Mouse (Mus musculus) MN1 (cell line): ENCODE results near the gene Manbal.

Experiments used
- DNase-seq: peaks from one replicate; pipeline ENCODE4 v3.0.0-alpha.2; 2016; ENCODE audit warnings: low spot score

The Manbal gene

DNA sequence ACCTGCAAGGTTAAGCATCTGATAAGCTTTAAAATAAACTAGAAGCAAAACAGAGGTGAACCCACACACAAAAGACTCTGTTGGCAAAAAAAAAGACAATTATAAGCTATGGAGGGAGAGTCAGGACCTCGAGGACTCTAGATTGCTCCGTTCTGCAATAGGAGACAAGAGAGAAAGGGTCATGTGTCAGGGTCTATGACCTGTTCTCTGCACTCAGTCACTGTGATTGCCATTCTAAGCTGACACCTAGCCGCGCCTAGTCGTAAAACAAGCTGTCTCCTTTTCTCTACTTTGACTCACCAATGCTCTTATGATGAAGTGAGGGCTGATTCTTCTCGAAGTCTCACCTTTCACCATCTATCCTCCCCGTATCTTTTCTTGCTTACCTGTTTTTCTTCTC is 45.1 kb downstream of the Manbal start:
- no peak for DNase-seq

DNA sequence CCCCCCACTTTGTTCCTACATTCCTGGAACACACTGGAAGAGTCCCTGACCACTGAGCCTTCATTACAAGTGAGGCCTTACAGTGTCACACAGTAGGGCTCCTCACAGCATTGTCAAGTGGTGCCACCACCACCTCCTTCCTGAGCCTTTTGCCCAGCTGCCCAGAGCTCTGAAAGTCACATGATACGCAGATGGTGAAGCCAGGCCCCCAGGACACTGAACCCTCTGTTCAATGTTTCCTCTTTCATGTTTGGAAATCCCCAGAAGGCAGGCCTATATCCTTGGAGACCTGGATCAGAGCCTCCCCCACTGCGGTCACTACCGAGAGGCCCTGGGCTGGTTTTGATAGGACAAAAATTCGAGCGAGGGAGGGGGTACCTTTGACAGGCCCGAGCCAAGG is 49.8 kb downstream of the Manbal start:
- no peak for DNase-seq

DNA sequence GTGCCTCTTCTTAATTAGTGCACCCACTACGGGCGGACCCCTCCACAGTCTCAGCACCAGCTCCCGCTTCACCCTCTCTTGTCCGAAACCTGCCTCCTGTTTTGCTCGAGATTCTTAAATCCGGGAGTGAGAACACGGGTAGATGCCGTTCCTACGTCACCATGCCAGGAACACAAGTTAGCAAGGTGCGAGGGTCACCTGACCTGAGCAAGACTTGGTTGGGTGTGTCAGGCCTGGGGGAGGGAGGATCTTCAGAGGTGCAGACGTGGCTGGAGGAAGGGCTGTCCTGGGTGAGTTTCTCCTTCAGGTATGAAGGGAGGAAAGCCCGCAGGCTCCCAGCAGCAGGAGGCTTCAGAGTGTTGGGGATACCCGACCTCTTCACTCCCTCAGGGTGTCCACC is 50.8 kb downstream of the Manbal start, which contains the start of gene Src:
Src (plus strand) TSS at position 239 of the 400 bp plus-strand sequence.
- DNase-seq, result no peak

DNA sequence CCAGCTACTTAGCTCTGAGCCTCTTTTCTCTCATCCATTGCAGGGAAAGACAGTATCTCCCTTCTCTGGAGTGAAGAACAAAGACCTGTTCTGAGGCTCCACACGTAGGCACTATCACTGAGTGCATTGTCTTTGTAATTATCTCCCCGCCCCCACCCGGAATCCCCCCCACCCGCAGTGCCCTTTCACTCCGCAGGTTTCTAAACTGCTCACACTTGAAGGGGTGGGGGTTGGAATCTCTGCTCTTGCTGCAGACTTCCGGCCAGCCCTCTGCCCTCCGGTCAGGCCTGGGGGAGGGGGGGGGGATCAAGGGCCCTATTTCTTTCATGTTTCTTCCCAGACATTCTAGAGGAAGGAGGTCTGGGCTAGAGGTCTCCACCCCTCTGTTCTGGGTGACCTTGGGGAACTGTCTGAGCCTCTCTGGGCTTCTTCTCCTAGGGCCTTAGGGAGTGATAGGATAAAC is 51.2 kb downstream of the Manbal start:
- no peak for DNase-seq

DNA sequence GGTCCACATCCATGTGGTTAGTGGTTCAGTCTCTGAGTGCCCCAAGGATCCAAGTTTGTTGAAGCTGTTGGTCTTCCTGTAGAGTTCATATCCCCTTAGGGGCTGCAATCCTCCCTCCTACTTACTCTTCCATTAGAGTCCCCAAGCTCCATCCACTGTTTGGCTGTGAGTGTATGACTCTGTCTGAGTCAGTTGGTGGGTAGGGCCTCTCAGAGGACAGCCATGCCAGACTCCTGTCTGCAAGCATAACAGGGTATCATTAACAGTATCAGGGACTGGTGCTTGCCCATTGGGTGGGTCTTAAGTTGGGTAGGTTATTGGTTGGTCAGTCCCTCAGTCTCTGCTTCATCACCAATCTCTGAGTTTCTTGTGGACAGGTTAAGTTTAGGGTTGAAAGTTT is 52.1 kb downstream of the Manbal start:
- no peak for DNase-seq

DNA sequence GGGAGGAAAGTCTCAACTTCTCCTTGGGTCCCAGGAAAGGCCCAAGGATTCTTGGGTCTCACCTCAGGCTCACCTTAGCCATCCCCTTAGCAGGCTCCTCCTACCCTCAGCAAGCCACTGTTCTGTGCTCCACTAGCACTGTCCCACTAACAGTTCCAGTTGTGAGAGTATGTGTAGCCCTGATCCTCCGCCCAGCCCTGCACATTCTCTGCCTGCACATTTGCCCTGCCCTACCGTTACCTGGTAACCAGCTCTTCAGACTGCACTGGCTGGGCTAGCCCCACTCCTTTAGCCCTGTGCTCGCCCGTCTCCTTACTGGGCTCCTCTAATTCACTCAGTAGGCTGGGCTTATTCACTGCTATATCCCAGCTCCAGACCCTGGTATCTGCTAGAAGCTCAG is 53.0 kb downstream of the Manbal start:
- DNase-seq, result no peak

DNA sequence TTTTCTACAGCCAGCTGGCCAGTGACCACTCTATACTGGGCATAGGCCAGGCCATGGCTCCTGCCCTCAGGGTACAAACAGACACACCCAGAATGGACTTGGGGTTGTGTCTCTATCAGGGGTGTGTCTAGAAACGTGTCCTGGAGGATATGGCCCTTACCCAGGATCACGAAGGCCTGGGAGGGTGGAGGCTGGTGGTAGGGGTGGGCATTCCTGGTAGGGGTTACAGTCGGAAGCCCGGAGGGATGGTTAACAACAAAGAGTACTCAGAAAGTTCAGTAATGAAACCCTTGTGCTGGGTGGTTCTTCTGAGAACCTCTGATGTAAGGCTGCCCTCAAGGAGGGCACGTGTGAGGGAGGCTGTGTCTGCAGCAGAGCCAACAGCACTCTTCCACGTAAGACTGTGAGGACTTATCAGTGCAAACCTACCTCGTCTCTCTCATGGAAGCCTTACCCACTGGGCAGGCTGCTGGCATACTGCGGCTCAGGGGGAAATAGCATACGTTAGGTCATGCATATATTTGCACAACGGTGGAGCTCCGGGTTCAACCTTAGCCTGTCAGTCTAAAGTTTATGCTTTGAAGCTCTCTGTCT is 54.8 kb downstream of the Manbal start:
- no peak for DNase-seq

DNA sequence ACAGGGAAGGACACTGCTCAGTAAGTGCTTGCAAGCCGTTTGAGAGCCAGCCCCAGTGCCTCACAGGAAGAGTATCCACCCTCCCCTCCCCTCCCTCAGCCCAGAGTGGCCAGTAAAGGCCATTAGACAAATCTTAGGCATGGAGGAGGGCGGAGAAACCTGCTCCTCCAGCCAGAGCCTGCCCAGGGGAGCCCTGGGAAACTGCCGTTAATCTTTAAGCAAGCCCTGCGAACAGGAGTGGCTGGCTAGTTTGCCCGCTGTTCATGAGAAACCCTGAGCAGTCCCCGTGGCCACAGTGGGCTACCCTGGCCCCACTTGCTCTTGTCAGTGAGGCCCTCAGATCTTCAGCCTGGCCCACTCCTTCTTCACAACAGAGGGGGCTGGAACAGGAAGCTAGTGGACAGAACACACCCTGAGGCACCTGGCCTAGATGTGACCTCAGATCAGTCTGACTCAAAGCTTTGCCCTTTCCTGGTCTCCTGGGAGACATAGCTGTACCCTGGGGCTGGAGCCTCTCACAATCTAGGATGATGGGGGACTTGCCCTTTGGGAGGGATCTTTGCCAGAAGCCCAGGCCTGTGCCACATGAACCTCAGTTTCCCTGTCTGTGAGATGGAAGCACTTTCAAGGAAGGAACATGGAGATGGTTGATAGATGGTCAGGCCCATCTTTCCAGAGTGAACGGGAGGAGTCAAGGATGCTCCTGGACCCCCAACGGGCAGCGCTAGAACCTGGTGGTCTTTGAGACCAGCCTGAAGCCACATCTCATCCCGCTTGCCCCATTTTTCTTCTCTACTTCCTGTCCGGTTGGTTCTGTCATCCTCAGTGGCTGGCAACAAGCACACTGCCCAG is 55.7 kb downstream of the Manbal start:
- DNase-seq, result peak; percentile 88

DNA sequence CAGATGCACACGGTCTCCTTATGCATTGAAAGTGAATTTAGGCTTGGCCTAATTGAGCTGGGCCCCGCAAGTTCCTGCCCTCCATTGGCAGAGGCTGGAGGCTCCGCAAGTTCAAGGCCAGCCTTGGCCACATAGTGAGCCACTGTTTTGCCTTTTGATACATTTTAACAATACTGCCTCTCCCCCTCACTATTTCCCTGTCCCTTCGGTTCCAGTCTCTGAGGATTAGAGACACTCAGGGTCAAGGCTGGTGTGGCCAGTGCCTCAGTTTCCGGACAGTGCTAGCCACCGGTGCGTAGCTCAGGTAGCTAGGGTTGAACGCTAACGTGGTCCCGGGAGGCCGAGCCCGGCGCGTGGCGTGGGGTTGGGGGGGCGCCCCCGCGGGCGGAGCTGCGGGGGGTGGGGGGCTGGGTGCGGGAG is 56.3 kb downstream of the Manbal start:
- peak; percentile 45 for DNase-seq

DNA sequence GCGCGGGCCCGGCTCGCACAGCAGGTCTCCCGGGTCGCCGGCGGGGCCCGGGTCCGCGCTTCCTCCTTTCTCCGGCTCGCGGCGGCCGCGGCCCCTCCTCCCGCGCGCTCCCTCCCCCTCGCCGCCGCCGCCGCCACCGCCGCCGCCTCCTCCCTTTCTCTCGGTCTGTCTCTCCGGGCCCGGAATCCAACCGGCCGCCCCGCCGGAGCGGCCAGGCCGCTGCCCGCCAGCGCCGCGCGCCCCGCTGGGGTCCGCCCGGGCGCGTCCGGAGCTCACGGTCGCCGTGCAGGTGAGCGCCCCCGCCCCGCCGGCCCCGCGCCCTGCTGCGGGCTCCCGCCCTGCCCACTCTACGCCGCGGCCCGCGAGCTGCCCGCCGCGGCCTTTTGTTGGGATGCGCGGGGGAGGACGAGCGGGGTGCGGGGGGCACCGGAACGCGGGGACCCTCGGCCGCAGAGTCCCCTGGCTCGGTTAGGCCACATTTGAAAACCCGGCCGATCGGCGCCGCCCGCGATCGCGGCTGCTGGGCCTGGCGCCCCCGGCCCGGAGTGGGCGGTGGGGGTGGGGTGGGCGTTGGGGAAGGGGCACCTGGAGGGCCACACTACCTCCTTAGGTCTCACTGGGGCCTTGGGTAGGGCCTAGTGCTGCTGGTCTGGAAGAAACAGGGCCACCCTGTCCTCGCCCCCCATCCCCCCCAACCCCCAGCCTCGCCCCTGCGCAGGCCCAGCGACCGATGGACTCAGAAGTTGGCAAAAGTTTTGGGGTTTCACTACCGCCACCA is 56.9 kb downstream of the Manbal start:
- DNase-seq, result peak; percentile 39

DNA sequence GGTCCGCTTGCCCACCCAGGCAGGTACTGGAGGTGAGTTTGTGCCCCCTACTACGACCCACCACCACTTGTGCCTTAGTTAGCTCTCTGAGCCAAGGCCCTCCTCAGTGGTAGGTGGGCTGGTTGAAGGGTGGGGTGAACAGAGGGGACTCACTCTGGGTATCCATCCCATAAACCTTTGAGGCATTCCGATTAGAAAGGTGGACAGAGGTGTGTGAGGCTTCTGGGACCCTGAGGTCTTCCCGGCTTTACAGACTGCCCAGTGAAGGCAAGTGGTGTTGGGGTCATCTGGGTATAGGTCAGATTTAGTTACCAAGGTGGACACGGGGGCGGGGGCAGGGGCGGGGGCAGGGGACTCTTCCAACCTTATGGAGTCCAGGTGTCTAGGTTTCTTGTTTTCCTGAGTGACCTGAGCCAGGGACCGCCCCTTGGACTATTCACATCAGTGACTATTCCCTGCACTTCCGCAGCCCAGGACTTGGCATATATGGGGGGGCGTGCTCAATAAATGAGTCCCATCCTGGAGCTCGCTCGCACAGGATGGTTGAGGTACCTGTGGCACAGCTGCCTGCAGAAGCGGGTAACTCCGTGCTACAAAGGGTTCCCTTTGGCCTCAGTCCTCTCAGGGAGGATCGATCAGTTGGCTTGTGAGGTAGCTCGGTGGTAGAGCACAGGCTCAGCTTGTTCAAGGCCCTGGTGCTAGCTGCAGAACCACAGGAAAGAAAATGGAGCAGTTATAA is 57.7 kb downstream of the Manbal start:
- DNase-seq, result no peak

DNA sequence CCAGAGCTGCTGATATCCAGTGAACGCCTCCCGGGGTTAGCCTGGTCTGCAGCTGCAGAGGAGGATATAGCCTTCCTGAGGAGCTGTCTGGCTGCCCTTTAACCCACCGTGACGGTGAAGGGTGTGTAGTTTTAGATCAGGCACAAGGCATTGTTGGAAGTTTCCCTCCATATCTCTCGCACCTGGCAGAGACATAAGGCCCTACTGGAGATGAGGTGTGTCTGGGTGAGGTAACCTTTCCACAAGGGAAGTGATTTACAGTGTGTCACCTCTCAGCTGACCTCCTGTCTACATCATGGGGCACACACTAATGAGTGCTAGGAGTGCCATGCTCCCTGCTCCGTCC is 58.2 kb downstream of the Manbal start:
- DNase-seq, result no peak

DNA sequence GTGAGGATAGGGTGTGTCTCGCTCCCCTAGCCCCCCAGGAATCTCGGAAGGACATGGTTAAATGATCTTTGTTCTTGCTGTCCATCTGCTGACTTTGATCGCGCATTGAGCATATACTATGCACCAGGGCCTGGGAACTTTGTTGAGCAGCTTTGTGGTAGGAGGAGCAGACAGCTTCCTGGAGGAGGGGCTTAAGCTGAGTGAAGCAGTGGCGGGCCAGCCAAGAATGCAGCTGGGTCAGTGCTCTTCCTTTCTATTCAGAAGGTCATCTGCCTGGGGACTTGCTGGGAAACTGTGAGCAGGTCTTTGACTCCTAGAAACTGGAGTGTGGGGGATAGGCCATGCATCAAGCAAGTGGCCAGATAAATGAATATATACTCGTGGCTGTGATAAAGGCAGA is 58.8 kb downstream of the Manbal start:
- no peak for DNase-seq

DNA sequence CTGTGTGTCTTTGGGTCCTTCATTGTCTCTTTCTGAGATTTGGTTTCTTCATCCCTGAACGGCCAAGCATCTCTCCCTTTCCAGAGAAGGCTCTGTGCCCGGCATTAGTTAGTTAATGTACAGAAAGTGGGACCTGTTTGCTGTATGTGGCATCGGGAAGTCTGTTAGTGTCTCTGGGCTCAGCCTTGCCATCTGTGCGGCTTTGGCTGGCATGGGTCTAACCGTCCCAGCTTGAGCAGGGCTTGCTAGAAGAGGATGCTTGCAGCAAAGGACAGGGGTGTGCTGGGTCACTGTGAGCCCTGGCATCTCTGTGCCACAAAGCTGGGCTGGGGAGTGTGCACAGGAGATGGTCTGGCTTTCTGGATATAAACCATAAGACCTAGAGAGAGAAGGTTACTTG is 59.8 kb downstream of the Manbal start:
- DNase-seq, result no peak

DNA sequence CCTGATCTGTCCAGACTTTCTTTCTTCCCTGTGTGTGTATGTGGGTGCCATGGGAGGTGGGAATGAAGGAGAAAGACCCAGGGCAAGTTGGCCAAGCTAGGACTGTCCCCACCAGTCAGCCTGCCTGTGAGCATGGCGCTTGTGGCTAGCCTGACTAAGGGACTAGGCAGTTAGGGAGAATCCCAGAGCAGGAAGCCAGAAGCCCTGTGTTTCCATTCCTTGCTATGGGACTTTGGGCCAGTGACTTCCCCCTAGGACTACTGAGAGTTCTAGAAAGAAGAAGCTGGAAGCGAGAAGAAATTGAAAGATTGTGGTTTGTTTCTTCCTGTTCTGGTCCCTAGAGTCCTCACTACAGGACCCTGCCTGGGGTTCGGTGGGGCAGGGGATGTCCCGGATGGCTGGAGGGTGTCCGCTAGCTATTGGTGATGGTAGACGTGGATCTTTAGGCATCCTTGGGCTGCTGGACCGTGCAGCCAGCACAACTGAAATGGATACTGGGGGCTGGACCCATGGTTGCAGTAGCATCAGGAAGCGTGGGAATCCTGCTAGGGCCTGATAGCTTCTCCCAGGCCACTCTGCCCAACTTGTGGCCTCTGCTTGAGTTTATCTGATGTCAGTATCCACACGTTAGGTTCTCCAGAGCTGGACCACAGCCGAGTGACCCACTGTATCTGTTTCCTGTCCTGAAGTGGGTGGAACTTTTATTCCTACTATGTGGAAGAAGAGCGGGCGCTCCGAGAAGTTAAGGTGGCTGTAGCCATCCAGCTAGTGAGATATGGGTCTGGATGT is 61.2 kb downstream of the Manbal start:
- DNase-seq, result no peak

DNA sequence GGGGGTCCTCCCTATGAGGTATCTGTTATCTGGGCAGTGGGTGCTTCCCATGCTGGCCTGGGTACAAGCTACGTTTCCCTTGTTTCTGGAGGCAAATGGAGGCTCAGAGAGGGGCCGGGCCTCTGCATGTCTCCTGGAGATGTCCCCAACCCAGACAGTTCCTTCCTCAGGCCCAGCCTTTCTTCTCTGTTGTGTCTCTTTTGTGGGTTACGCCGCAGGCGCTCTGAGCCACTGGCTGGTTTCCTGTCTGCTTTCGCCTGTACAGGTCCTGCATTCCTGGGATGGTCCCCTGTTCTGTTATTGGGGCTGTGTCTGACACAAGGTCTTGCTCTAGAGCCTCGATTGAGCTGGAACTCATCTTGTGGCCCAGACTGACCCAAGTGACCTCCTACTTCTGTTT is 62.3 kb downstream of the Manbal start:
- DNase-seq, result no peak

DNA sequence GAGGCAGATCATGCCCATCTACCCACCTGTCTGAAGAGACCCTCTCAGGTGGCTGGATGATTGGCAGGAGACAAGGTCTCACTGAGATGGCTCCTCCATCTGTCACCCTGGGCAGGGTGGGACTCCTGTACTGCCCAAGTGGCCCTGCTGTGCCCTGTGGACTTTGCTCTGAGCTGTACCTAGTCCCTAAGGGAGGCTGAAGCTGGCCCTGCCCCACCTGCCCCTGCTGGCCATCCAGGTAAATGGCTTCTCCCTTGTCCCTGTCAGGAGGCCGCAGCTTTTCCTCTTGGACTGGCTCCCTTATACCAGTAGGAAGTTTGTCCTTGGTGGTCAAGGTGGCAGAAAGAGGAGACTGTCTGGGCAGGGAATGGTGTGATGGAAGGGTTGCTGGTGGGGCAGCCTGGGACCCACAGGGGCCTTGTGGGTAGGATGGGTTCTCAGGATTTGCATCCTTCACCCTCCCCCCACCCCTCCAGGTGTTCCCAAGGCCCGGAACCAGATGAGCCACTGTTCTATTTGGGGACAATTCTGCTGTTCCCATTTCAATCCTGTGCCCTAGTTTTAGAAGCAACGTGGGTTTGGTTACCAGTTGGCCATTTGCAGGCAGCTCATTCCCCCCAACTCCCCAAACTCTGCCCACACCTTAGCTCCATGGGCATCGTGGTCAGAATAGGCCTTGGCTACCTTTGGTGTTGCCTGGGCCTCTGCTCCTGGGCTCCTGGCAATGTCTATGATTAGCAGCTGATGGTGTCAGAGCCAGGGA is 63.5 kb downstream of the Manbal start:
- DNase-seq, result no peak

DNA sequence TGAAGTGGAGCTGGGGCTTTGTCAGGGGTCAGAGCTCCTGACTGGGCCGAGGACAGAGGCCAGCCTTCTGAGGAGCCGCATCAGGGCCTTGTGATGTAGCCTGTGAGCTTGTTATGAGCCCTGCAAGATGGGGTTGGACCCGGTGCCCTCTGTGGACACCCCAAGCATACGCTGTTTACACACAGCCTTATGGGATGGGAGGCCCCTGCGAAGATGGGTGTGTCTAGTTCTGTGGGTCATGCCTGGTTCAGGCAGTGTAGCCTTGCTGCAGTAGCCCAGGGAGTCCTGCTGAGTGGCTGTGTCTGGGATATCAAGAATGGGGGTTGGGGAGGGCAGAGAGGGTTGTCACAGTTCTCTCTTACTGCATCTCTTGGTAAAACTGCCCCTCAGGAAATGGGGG is 64.5 kb downstream of the Manbal start:
- no peak for DNase-seq

DNA sequence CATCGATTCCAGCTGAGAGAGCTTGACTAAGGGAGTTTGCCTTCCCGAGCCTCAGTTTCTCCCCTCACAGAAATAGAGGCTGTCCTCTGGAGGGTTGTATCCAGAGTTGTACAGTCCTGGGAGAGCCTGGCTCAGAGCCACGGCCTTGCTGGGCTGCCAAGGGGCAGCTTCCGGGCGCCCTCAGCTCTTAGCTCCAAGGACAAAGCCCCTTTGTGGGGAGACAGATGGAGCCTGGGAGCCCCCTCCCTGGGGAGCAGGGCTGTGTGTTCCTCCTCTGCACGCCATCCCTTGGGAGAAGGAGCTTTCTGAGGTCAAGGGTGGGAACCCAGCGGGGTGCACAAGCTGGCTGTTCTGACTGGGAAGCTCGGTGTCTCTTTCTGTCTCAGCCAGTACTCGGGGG is 65.1 kb downstream of the Manbal start:
- no peak for DNase-seq

DNA sequence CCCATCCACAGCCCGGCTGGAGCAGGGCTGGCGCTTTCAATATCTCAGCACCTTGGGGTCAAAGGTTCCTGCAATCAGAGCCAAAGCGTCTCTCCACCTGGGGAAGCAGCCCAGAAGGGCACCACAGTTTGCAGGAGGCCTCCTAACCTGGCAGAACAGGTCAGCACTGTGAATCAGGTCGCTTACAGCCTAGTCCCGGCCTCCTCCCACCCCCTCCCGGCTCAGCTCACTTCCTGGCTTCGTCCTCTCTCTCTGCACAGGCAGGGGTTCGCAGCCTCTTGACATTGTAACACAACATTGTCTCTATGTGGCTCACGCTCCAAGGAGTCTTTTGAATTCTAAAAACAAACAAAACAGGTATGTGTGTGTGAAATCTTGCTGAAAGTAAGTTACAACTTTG is 66.6 kb downstream of the Manbal start:
- DNase-seq, result no peak

DNA sequence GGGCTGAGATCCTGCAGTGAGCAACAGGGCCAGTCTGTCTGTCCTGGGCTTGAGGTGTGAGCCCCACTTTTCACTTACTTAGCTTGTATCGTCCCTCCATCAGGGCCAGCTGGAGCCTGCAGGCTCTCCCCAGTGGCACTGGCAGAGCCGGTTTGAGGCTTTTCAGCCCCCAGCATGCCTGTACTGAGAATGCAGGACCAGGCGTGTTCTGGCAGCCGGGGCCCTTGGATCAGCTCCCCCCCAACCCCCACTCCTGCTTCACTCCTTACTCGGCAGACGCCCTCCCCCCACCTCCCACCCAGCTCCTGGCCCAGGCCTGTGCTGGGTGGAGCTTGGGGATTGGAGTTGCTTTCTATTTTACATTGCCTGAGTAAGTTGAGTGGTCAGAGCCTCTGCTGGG is 67.1 kb downstream of the Manbal start:
- DNase-seq, result peak; percentile 63
